Mouse (Mus musculus): ENCODE measurements at regions not wholly inside any gene's neighbourhood (a gene's known extent, or its start where the extent isn't known, plus 50 kb on each side); places are given as distances from the start of the nearest gene placed in this dataset.

- TF ChIP-seq CTCF (IDR thresholded peaks at IDR 0.05; ENCODE audit: borderline replicate concordance, extremely low read depth, insufficient read depth, insufficient read length): no peak
- no peak for TF ChIP-seq POLR2A (IDR thresholded peaks at IDR 0.05; ENCODE audit: borderline replicate concordance, extremely low read depth, insufficient read depth, insufficient read length, poor library complexity, severe bottlenecking)
These were observed 931.3 kb upstream of the Alcam start for GRCm38 (mm10) chr16:53385176-53385575.
